Mouse (Mus musculus) forebrain, embryonic 12.5 days (tissue): Measurements from ENCODE around the gene Usp39. TPM values are rescaled to one million over a fixed set of nuclear protein-coding genes. Genes with fewer than 3 reads are reported as not detected.

Experiments
- ATAC-seq: fragments of 200-750 bp; cut with Nextera tagmentation; 2 replicates; pipeline ENCODE4 v1.8.0; 2017; ENCODE audit warnings: moderate TSS enrichment; ENCODE audit not compliant: low FRiP score
- H3K27ac ChIP-seq: fragments of 300-500 bp; sonication (generic); 2 replicates; pipeline ENCODE4 v1.5.1; 2016; ENCODE audit warnings: mild to moderate bottlenecking
- H3K27me3 ChIP-seq: fragments of 300-500 bp; sonication (generic); 2 replicates; pipeline ENCODE4 v1.6.1; 2016; ENCODE audit warnings: mild to moderate bottlenecking
- H3K36me3 ChIP-seq: fragments of 300-500 bp; sonication (generic); replicated peaks from 2 replicates; pipeline ENCODE4 v1.6.1; 2016; ENCODE audit warnings: mild to moderate bottlenecking
- H3K4me1 ChIP-seq: fragments of 300-500 bp; sonication (generic); 2 replicates; pipeline ENCODE4 v1.6.1; 2016
- H3K4me2 ChIP-seq: fragments of 300-500 bp; sonication (generic); 2 replicates; pipeline ENCODE4 v1.6.1; 2016; ENCODE audit warnings: mild to moderate bottlenecking, moderate library complexity
- H3K4me3 ChIP-seq: fragments of 300-500 bp; sonication (generic); replicated peaks from 2 replicates; pipeline ENCODE4 v1.5.1; 2016; ENCODE audit warnings: mild to moderate bottlenecking
- H3K9ac ChIP-seq: fragments of 300-500 bp; sonication (generic); 2 replicates; pipeline ENCODE4 v1.6.1; 2016; ENCODE audit warnings: mild to moderate bottlenecking
- H3K9me3 ChIP-seq: fragments of 300-500 bp; sonication (generic); 2 replicates; pipeline ENCODE4 v1.6.1; 2016
- WGBS: fragments of 180-500 bp; shearing (Covaris S2); methylation state at CpG from one replicate; pipeline ENCODE4 v1.1.7; 2016; 5-methylcytosine and 5-hydroxymethylcytosine counted together
- polyA plus RNA-seq: library from polyadenylated mRNA; unstranded; fragments of >200 nt; fragmentation: Nextera tagmentation; extraction: Ambion mirVana; gene quantifications from 2 replicates; pipeline ENCODE4 v1.2.1, GENCODE M21; 2016

Gene Usp39
- polyA plus RNA-seq, 1 experiment from 2014 or later, result 76.4 TPM

DNA sequence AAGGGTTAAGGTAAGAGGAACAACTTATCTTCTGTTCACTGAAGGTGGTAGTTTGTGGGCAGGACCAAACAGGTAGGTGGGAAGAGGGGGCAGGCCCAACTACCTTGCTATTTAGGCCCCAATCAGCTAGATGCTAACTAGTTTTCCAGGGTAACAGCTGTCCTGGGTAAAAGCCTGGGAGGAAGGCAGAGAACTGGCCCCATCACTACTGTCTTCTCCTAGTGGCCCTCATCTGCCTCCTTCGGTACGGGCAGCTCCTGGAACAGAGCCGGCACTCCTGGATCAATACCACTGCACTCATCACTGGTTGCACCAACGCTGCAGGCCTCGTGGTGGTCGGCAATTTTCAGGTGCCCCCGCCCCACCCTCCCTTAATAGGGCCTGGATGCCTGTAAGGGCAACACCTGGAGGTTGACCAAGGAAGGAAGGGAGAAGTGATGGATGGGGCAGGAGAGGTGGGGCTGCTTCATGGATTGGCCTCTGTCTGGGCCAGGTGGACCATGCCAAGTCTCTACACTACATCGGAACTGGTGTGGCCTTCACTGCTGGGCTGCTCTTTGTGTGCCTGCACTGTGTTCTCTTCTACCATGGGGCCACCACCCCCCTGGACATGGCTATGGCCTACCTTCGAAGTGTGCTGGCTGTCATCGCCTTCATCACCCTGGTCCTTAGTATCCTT lies 13.2 kb upstream of the Usp39 start:
- Histone ChIP-seq H3K27ac (no peak overlapping the region), H3K27me3 (peaks cover 4% of the 10 kb centered on the region; the same call in 1 of the 2 replicates), H3K4me2 (no peak overlapping the region), H3K4me3 (no peak overlapping the region), H3K9ac (no peak overlapping the region), H3K4me1 (peaks cover 39% of the 10 kb centered on the region), H3K36me3 (peaks cover 29% of the 10 kb centered on the region), H3K9me3 (no peaks in the 10 kb centered on the region)
- no peak for ATAC-seq
- WGBS, result 87% methylated on average over 10 of the region's 10 CpGs

- Histone ChIP-seq H3K36me3 (peaks cover 29% of the 10 kb centered on the region), H3K27ac (no peak overlapping the region), H3K4me2 (no peak overlapping the region), H3K4me3 (no peak overlapping the region), H3K9me3 (no peaks in the 10 kb centered on the region), H3K4me1 (peaks cover 35% of the 10 kb centered on the region), H3K9ac (no peak overlapping the region), H3K27me3 (peaks cover 6% of the 10 kb centered on the region; the same call in 1 of the 2 replicates)
- ATAC-seq, result no peak
- 86% methylated on average over 5 of the region's 5 CpGs for whole genome bisulfite sequencing
Observed at GRCm38 (mm10) chr6:72357164-72358079, 12.4 kb upstream of the Usp39 start.

GRCm38 (mm10) chr6:72356001-72356532 lies 11.1 kb upstream of the Usp39 start:
- ATAC-seq, result peak; percentile 12
- peaks cover 6% of the 10 kb centered on the region; the same call in 1 of the 2 replicates for H3K27me3 ChIP-seq

GRCm38 (mm10) chr6:72355066-72355911 lies 10.3 kb upstream of the Usp39 start, which contains the start of gene Tmem150a:
Tmem150a (plus strand) TSS chr6:72355447.
- no peak within 1 kb of the TSS for H3K27ac ChIP-seq
- H3K4me2 ChIP-seq, result peak within 1 kb of the TSS; percentile 96
- peaks cover 6% of the 10 kb centered on the region; the same call in 1 of the 2 replicates for H3K27me3 ChIP-seq
- peak within 1 kb of the TSS; percentile 67 for H3K9ac ChIP-seq
- WGBS, result under 1% methylated on average over 71 of the region's 71 CpGs
- ATAC-seq, result peak; percentile 91
- peaks cover 32% of the 10 kb centered on the region for H3K36me3 ChIP-seq
- H3K4me3 ChIP-seq, result peak within 1 kb of the TSS; percentile 54
- H3K9me3 ChIP-seq, result no peaks in the 10 kb centered on the region
- peaks cover 23% of the 10 kb centered on the region for H3K4me1 ChIP-seq

More at GRCm38 (mm10) chr6:72356001-72356532, 11.1 kb upstream of the Usp39 start:
- Histone ChIP-seq H3K4me3 (peak overlapping the region; percentile 54), H3K9ac (peak overlapping the region; percentile 67), H3K4me2 (peak overlapping the region; percentile 96), H3K36me3 (peaks cover 29% of the 10 kb centered on the region), H3K9me3 (no peaks in the 10 kb centered on the region), H3K4me1 (peaks cover 27% of the 10 kb centered on the region), H3K27ac (no peak overlapping the region)
- 39% methylated on average over 8 of the region's 8 CpGs for WGBS

GRCm38 (mm10) chr6:72354025-72354424 lies 9.0 kb upstream of the Usp39 start:
- H3K4me2 ChIP-seq, result no peak overlapping the region
- H3K4me1 ChIP-seq, result peaks cover 22% of the 10 kb centered on the region
- H3K9ac ChIP-seq, result no peak overlapping the region
- H3K27ac ChIP-seq, result no peak overlapping the region
- H3K36me3 ChIP-seq, result peaks cover 33% of the 10 kb centered on the region
- peaks cover 6% of the 10 kb centered on the region; the same call in 1 of the 2 replicates for H3K27me3 ChIP-seq
- no peak for ATAC-seq
- H3K9me3 ChIP-seq, result no peaks in the 10 kb centered on the region
- 61% methylated on average over 1 of the region's 1 CpGs for WGBS
- H3K4me3 ChIP-seq, result no peak overlapping the region

GRCm38 (mm10) chr6:72352636-72353405 lies 7.8 kb upstream of the Usp39 start:
- H3K9me3 ChIP-seq, result no peaks in the 10 kb centered on the region
- 82% methylated on average over 5 of the region's 5 CpGs for WGBS
- no peak overlapping the region for H3K4me3 ChIP-seq

DNA sequence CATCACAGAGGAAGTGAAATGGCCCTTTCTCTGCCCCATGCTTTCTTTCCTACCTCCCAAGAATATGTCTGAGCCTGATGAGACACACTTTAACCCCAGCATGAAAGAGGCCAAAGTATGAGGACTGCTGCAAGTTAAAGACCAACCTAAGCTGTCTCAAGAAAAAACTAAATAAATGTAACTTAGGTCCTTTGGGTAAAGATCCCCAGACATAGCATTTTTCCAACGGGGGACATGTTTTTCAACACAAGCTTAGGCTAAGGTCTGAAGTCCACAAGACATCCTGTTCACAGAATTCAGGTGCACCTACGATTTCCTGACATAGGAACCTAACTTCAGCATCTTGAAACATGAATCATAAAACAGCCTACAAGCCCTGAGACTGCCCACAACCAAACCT lies 5.2 kb upstream of the Usp39 start:
- 92% methylated on average over 2 of the region's 2 CpGs for WGBS
- Histone ChIP-seq H3K9ac (no peak overlapping the region), H3K36me3 (peaks cover 23% of the 10 kb centered on the region), H3K4me3 (no peak overlapping the region), H3K4me1 (peaks cover 34% of the 10 kb centered on the region), H3K27ac (no peak overlapping the region), H3K4me2 (no peak overlapping the region), H3K27me3 (peaks cover 6% of the 10 kb centered on the region; the same call in 1 of the 2 replicates), H3K9me3 (no peaks in the 10 kb centered on the region)
- no peak for ATAC-seq

More at GRCm38 (mm10) chr6:72352636-72353405, 7.8 kb upstream of the Usp39 start:
- H3K4me2 ChIP-seq, result no peak overlapping the region
- H3K27ac ChIP-seq, result no peak overlapping the region
- ATAC-seq, result no peak
- peaks cover 34% of the 10 kb centered on the region for H3K4me1 ChIP-seq
- H3K9ac ChIP-seq, result no peak overlapping the region
- peaks cover 6% of the 10 kb centered on the region; the same call in 1 of the 2 replicates for H3K27me3 ChIP-seq
- peaks cover 27% of the 10 kb centered on the region for H3K36me3 ChIP-seq

GRCm38 (mm10) chr6:72348411-72348810 lies 3.4 kb upstream of the Usp39 start:
- peak overlapping the region; percentile 78 for H3K4me3 ChIP-seq

GRCm38 (mm10) chr6:72347166-72347941 lies 2.4 kb upstream of the Usp39 start, which contains the start of gene 0610030E20Rik:
0610030E20Rik (plus strand) TSS chr6:72347317.
- peak; percentile 76 for ATAC-seq
- under 1% methylated on average over 72 of the region's 72 CpGs for WGBS
- H3K9ac ChIP-seq, result peak within 1 kb of the TSS; percentile 92
- peak within 1 kb of the TSS; percentile 78 for H3K4me3 ChIP-seq
- no peaks in the 10 kb centered on the region for H3K27me3 ChIP-seq
- H3K4me1 ChIP-seq, result peaks cover 37% of the 10 kb centered on the region
- peak within 1 kb of the TSS; percentile 87 for H3K27ac ChIP-seq
- peak within 1 kb of the TSS; percentile 82 for H3K4me2 ChIP-seq
- H3K9me3 ChIP-seq, result no peaks in the 10 kb centered on the region
- peaks cover 23% of the 10 kb centered on the region for H3K36me3 ChIP-seq

More at GRCm38 (mm10) chr6:72348411-72348810, 3.4 kb upstream of the Usp39 start:
- no peak overlapping the region for H3K27ac ChIP-seq
- H3K27me3 ChIP-seq, result peaks cover 3% of the 10 kb centered on the region; the same call in 1 of the 2 replicates
- peak overlapping the region; percentile 82 for H3K4me2 ChIP-seq
- H3K9me3 ChIP-seq, result no peaks in the 10 kb centered on the region
- peaks cover 23% of the 10 kb centered on the region for H3K36me3 ChIP-seq
- no peak for ATAC-seq
- peaks cover 35% of the 10 kb centered on the region for H3K4me1 ChIP-seq
- H3K9ac ChIP-seq, result peak overlapping the region; percentile 92; the same call in 1 of the 2 replicates
- 81% methylated on average over 10 of the region's 10 CpGs for WGBS

GRCm38 (mm10) chr6:72346261-72346660 lies 1.3 kb upstream of the Usp39 start:
- peaks cover 23% of the 10 kb centered on the region for H3K36me3 ChIP-seq
- H3K4me3 ChIP-seq, result no peak overlapping the region; the same call in 1 of the 2 replicates
- H3K9ac ChIP-seq, result no peak overlapping the region
- 84% methylated on average over 4 of the region's 4 CpGs for WGBS
- no peaks in the 10 kb centered on the region for H3K27me3 ChIP-seq
- H3K4me1 ChIP-seq, result peaks cover 37% of the 10 kb centered on the region
- H3K27ac ChIP-seq, result no peak overlapping the region
- no peaks in the 10 kb centered on the region for H3K9me3 ChIP-seq
- ATAC-seq, result no peak
- H3K4me2 ChIP-seq, result no peak overlapping the region
